Mouse (Mus musculus) lung, postnatal 10 days (tissue): ENCODE results near the gene Gcc1.

Experiments
- DNase-seq: peaks from one replicate; pipeline ENCODE4 v3.0.0; 2021

Gene Gcc1

DNA sequence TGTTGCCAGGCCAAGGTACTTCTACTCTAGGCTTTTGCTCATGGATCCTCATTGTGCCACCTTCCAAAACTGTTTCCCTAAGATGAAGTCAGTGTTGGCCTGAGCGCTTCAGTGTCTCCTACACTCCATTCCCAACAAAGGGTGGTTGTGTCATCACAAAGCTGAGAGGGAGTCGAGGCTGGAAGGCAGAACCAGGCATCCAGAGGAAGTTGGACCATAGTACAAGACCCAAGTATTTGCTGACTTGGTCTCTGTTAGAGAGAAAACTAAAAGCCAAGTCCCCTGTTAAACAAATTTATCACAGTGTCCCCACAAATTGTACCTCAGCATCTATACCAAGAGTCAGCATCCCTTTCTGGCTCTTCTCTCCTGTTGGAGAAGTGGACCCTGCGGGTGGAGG lies at the start of gene Gcc1:
TSS of gene Gcc1 (minus strand) at position 101 of the 400 bp plus-strand sequence.
- DNase-seq, result no peak

DNA sequence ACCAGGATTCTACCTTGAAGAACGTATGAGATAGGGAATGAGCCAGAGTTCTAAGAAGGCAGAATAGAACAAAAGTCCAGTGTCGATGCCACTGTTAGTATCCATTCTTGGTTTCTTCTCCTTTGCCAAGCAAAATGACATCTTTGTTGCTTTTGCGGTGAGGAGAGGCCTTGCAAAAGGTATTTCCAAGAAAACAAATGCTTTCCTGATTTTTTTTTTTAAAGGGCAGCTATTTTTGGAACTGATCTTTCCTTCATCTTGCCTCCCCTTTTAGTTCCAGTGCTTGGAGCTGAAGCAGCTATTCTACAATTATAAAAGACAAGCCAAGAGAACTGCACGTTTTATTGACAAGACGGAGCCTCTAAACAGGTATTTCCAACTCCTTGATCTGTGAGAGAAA lies 46.6 kb upstream of the Gcc1 start, which contains the start of gene Snd1:
TSS of gene Snd1 (plus strand) at position 301 of the 400 bp plus-strand sequence.
- DNase-seq, result no peak

DNA sequence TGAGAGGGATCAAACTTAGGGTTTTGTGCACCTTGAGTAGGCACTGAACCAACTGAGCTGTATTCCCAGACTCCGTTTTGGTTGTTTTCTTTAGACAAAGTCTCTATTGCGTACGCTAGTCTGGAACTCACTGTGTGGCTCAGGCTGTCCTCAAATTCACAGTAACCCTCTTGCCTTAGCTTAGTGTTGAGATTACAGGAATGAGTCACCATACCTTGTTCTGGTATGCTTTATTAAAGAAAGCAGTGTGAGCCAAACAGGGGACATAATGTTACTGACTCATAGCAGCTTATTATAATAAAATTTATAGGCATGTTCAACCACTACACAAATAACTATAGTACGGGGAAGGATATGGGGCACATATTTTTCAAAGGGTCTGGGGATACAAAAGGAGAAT lies 46.0 kb upstream of the Gcc1 start:
- DNase-seq, result no peak

DNA sequence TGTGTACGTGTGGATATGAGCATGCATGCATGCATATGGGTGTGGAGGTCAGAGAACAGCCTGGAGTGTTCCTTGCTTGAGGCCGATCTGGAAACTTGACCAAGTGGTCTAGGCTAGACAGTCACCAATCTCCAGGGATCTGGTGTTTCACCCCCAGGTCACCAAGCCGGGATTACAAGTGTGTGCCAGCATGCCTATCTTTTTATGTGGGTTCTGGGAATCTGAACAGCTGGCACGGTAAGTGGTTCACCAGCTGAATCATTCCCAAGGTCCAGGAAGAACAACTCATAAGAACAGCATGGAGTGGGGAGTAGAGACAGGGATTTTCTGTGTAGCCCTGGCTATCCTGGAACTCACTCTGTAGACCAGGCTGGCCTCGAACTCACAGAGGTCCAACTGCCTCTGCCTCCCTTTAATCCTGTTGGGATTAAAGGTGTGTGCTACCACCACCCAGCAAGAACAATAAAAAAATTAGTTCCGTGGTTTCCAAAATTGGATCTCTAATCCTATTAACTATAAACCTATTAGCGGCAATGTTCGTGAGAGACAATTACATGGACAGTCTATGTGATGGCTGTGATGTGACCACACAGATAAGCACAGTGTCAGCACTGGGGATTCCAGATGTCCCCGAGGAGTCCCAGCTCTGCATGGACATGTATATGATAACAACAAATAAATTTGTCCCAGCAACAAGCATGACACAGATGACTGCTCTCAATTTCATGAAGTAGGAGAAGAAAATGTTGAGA lies 43.3 kb upstream of the Gcc1 start:
- no peak for DNase-seq

DNA sequence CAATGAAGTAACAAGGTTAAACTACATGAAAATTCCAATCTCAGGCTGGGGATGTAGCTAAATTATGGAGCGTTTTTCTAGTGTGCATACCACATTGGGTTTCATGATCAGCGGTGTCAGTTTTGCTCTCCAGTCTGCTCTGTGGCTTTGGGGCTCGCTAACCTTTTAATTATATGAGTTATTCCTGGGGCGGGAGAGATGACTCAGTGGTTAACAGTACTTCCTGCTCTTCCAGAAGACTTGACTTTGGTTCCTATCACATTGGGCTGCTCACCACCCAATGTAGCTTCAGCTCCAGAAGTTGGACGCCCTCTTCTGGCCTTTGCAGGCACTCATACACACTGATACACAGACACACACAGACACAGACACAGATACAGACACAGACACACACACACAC lies 42.4 kb upstream of the Gcc1 start:
- no peak for DNase-seq

DNA sequence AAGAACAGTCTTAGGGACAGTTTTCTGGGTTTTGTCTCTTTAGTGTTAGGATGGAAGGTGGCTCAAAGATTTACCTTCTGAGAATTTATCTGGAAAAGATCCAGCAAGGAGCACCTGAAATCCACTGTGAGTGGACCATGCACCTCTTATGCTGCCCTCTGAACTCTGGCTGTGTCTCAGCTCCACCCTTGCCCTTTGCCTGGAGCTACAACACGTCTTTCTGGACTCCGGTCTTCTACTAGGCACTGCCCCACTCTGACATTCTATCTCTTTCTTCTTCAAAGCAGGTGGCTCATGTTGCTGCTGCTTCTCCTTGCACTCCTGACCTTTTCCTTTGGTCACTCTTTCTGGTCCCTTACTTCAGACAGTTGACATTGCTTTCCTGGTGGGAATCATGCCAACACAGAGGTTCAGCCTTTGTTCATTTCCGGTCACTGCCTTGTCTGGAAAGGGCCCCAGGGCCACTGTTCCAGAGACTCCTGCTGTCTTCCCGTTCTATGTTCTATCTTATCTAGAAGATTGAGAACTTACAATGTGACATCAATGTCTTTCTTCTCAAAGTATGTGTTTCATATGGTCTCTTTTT lies 41.9 kb upstream of the Gcc1 start:
- DNase-seq, result no peak

DNA sequence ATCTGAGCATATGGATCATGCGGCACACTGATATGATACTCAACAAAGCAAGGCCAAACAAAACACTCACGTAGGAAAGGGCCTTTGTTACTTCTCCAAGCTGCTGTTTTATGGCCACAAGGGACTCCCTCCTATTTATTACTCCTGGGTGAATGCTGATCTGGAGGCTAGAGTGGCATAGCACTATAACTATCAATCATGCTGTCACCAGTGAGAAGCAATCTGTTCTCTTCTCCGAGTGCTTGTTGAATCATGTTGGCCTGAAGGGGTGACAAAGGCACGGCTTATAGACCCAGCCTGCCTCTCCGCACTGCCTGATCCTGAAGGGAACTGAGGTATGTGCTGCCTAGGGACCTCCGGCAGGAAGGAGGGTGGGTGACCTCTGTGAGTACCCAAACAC lies 36.4 kb upstream of the Gcc1 start:
- no peak for DNase-seq

DNA sequence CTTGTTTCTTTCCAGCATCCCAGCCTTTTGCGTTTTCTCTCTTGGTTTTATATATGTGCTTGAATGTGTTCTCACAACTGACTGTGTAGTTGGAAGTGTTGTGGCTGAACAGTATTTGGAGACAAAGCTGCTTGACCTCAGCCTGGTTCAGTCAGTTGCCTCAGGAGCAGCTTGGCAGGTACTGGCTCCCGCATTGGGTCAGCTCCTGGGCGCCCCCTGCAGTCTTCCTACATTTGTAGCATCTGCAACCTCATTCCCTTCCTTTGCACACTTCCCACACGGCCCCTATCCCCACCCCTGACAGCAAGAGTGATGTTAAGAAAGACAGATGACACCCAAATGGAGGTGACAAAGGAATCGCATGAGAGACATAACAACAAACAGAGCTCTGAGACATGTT lies 32.3 kb upstream of the Gcc1 start:
- DNase-seq, result peak; percentile 76

DNA sequence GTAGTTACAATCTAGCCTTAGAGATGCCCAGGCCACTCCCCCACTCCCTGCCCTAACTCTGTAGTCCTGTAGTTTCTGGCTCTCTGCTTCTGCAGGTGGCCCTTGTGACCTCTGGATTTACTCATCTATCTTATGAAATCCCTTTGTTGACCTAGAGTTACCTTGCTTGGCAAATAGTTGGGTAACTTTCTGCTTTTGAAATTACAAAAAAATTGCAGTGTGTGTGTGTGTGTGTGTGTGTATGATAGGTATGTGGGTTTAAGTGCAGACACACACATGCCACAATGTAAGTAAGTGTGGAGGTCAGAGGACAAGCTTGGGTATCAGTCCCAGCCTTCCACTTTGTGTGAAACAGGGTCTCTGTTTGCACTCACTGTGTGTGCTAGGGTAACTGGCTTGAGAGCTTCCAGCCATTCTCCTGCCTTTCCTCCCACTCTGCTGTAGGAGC lies 31.1 kb upstream of the Gcc1 start:
- no peak for DNase-seq

DNA sequence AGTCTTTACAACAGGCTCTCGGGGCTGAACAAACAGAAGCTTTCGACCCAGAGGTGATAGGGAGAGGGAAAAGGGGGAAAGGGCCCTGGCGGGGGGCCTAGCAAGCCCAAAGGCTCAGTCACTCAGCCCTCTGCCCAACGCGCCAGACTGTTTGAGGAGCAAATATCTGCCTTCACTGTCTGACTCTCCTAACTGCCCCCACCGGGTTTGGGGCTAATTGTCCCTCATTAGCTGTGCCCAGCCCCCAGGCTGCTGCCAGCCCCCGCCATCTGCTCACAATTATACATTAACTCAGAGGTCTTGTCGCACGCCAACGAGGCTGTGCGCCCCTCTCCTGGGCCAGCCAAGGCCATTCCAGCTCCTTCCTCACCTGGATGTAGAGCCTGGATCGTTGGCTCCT lies 22.8 kb upstream of the Gcc1 start:
- no peak for DNase-seq

DNA sequence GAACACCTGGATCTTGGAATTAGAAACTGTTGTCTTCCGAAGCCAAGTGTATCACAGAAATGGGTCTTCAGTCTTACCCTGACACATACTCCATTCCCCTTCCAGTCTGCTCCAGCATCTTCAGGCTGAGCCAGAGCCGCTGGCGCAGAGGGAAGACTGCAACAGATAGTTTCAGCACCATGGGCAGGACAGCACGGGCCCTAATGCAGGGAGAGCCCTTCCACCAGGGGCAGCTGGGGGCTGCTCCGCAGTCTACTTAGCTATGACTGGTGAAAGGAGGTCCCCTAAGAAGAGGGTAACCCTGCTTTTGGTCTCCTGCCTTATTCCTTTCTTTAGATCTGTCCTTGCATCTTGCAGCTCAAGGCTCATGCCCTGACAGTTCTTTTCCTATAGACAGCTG lies 22.3 kb upstream of the Gcc1 start:
- DNase-seq, result no peak

DNA sequence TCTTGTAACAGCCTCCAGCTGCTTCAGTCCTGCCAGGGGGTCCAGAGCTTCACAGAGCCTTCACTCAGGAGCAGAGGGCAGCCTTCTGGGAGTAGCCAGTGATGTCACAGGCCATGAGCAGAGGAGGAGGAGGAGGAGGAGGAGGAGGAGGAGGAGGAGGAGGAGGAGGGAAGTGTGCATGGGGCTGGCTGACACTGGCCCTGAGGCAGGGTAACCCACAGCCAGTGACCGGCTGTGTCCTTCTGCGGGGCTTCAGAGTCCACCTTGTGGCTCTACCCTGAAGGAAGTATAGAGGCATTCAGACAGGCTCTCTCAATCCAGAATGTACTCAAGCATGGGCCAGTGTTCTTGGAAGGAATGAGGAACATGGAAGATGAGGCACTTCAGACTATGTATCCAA lies 21.1 kb upstream of the Gcc1 start, which contains the start of gene Pax4:
TSS of gene Pax4 (minus strand) at position 101 of the 400 bp plus-strand sequence.
- no peak for DNase-seq

DNA sequence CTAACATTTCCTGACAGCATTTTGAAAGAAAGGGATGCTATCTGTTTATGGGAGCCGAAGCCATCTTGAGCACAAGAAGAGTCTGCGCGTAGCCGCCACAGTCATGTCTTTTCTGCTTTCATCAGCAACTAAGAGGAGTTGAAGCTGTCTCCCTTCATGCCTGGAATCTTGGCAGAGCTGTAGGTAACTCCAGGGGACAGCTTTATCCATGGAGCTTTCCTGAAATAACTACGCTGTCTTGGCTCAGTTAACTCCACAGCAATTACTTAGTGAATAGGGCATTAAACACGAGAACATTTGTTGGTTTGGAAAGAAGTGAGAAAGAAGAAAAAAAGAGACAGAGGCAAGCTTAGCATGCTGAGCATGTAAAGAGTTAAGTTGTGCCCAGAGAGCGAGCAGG lies 19.7 kb upstream of the Gcc1 start:
- no peak for DNase-seq

DNA sequence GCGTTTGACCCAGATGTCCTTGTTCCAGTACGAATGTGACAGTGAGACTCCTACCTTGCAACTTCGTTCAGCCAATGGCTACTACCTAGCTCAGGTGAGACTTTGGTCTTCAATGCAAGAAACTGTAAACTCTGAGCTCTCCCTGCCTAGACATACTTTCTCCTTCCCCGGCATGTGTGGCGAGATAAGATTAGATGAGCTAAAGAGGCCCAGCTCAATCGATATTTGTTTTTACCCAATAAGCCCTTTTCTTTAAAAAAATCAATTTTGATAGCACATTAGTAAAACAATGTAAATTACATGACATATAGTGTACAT lies 3.3 kb upstream of the Gcc1 start:
- DNase-seq, result no peak

DNA sequence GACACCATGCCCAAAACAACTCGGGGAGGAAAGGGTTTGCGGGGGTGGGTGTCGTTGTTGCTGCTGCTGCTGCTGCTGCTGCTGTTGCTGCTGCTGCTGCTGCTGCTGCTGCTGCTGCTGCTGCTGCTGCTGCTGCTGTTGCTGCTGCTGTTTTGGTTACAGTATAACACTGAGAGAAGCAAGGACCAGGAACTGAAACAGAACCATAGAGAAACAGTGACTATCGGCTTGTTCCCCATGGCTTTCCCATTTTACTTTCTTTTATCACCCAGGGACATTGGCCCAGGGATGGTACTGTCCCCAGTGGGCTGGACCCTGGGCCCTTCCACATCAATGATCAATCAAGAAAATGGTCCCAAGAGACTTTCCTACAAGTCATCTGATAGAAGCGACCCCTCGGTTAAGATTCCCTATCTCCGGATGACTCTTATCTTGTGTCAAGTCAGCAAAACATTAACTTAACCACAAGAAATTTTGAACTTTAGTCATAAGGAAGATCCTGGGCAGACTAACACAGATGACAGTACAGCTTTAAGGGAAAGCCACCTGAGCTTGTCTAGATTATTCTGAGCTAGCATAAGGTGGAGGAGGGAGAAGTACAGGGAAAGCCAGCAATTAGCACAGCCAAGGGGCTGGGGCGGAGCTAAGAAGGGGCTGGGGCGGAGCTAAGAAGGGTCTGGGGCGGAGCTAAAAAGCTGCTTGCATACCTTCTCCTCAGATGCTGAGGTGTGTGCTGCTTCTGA lies 2.8 kb upstream of the Gcc1 start:
- DNase-seq, result peak; percentile 63

DNA sequence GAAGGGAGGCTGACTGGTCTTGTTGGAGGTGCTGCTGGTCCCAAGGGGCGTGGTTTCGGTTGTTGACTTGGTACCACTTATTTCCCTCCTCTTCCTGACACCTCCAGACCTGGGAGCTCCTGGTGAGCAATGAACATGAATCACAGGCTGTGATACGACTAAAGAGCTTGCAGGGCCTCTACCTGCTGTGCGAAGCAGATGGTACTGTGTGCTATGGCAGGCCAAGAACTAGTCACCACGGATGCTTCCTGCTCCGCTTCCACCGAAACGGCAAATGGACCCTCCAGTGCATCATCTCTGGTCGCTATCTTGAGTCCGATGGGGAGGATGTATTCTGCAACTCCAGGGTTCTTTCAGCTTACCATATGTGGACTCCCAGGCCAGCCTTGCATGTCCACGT lies 1.7 kb upstream of the Gcc1 start:
- no peak for DNase-seq

DNA sequence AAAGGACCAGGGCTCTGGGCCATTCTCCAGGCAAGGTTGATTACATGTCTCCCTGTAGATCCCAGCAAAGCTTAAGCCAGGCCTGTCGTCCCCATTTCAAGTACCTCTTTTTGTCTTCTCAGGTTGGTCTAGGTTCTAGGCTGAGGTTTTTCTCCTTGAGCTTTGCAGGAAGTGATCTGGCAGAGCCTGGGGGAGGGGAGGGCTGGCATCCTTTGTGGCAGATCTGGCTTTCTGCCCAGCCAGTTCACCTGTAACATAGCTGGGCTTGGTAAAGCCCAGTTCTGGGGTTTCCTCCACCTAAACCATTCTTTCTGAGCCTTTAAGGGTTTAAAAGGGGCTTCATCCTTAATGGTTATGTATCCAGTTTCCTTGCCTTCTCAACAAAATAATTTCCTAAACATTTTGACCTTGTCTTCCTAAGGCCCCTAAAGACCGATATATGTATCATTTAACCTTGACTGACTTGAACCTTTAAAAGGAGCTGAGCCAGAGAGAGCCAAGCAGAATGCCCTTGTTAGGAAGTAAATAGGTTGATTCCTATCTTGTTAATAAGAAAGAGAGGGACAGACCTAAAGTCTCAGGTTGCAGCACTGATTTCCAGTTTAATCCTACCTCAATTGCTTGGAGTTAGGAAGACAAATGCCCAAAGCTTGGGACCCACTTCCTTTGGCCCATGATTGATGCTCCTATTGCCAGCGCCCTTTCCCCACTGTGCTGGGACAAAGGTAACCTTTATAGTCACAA lies 922 bp downstream of the Gcc1 start, which contains the start of gene Fscn3:
TSS of gene Fscn3 (plus strand) at position 694 of the 744 bp plus-strand sequence.
- DNase-seq, result peak; percentile 17

DNA sequence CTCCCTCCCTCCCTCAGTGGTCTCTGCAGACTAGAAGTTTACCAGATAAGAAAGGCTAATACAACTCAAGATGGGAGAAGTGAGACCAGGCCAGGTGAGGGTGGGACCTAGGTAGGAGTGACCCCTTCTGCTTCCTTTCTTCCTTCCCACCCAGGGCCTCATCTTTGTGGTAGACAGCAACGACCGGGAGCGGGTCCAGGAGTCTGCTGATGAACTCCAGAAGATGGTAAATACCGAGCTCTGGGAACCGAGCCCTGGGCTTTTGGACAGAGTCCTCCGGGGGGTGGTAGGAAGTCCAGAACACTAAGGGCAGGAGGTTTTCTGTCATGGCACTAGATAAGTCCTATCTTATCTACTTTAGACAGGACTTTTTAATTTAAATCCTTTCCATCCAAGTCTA lies 3.2 kb downstream of the Gcc1 start:
- no peak for DNase-seq

DNA sequence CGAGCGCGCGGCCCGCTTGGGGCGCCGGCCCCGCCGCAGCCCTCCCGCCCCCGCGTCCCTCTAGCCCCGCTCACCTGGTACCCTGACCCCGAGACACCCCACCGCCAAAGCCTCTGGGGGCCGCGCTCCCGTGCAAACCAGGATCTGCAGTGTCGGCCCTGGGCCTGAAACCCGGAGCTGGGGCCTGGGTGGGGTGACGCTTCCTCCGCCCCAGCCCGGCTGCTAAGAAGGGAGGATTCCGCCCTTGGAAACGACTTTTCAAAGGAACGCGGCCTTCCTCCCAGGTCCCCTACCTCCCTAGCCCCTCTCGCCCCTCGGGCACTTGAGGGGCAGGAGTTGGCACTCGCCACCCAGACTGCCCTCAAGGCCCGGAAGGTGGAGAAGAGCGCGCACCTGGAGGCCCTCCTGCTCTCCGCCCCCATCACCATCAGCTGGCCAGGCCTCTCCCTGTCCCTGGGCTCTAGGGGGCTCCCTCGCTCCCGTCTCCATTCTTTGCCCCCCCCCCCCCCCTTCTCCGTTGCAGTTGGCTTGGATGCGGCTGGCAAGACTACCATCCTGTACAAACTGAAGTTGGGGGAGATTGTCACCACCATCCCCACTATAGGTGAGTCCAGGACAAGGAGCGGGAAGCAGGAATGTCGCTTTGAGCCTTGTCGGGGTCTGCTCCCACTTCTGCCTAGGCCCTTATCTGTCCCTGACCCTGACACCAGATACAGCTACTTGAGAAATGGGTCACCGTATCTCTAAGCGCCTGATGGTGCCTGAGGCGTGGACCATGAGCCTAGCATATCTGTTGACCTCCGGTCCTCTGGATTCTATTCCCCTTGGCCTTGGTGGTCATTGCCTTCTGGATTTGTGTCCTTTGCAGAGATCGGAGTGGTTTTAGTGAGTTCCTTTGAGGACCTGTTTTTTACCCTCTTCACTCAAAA lies 4.2 kb downstream of the Gcc1 start:
- peak; percentile 57 for DNase-seq

DNA sequence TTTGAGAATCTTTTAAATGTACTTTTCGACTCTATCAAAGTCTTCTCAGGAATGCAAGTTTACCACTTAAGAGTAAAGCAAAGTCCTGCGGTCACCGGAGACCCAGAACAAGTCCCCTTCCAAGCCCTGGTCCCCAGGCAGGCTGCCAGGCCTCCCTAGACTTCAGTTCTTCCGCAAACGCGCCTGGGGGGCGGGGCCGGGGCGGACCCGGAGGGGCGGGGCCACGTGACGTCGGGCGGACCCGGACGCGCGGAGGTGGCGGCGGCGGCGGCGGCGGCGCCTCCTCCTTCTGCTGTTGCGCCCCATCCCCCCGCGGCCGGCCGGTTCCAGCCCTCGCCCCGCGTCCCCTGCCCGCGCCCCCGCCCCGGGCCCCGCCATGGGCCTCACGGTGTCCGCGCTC lies 4.9 kb downstream of the Gcc1 start, which contains the start of gene Arf5:
TSS of gene Arf5 (plus strand) at position 248 of the 400 bp plus-strand sequence.
- DNase-seq, result peak; percentile 97

DNA sequence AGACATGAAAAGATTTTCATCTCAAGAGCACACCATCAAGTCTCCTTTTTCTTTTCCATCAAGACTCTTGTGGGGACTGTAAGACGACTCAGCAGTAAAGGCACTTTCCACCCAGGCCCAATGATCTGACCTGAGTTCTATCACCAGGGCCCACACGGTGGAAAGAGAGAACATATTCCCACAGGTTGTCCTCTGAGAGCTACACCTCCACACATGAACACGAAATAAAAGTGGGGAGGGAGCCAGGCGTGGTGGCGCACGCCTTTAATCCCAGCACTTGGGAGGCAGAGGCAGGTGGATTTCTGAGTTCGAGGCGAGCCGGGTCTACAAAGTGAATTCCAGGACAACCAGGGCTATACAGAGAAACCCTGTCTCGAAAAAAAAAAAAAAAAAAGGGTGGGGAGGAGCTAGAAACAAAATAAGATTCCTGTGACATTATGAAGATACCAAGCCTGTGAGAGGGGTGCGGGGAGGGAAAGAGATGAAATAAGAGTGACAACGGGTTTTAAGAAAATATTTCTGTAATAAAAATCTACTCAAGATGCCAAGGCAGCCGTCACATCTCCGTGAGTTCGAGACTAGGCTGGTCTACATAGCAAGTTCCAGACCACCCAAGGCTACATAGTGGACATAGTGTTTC lies 5.4 kb downstream of the Gcc1 start:
- DNase-seq, result no peak
